ENCODE assay signal across 18 mouse cellular contexts in the genomic region with DNA sequence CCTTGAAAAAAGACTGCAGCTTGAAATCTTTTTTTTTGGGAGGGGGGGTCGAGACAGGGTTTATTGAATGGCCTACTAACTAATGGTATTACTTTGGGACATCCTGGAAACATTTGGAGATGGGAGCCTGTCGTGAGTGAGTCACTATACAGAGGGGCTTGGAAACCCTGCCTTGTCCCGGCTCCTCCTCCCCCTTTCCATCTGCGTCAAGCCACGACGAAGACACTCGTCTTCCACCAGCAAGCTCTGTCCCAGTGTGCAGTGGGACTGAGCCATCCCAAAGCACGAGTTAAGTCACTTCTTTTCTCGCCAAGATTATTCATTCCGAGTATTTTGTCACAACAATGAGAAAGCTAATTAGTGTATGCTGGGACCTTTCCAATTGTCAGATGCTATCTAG.
"Had no signal": no experiment of that assay in that cellular context is flagged by ENCODE, and none has a peak within 500 bp of the region (broad histone marks: within the 10 kb centered on the region; RNA-seq: fewer than 3 reads in every experiment).

No protein-coding gene starts in this region.

- H3K4me2 ChIP-seq: kidney, embryonic 15.5 days; midbrain, embryonic 12.5 days; neural tube, embryonic 13.5 days; stomach, embryonic 15.5 days had no signal

- H3K4me3 ChIP-seq: kidney, embryonic 15.5 days; left cerebral cortex, adult 2 months; liver, embryonic 13.5 days; midbrain, embryonic 12.5 days; myocyte; neural tube, embryonic 13.5 days; stomach, embryonic 15.5 days had no signal

- ATAC-seq: midbrain, embryonic 16.5 days had no signal

- H3K9me3 ChIP-seq: kidney, embryonic 15.5 days; liver, embryonic 13.5 days; midbrain, embryonic 12.5 days; neural tube, embryonic 13.5 days; stomach, embryonic 15.5 days had no signal

- DNase-seq: kidney, postnatal 10 days; kidney, postnatal 36 days; layer of hippocampus, postnatal 36 days; liver, embryonic 13.5 days; lung, adult 2 months; lung, postnatal 14 days; lung, postnatal 4 days; retina, postnatal 1 day; right cerebral cortex, postnatal 25 days; spleen, adult 18-20 months; thymus, postnatal 25 days had no signal

- H3K27me3 ChIP-seq: kidney, embryonic 15.5 days; liver, embryonic 13.5 days; midbrain, embryonic 12.5 days; neural tube, embryonic 13.5 days; stomach, embryonic 15.5 days had no signal

- H3K9ac ChIP-seq: kidney, embryonic 15.5 days; liver, embryonic 13.5 days; midbrain, embryonic 12.5 days; neural tube, embryonic 13.5 days; stomach, embryonic 15.5 days had no signal

- H3K27ac ChIP-seq: left cerebral cortex, adult 2 months; midbrain, embryonic 12.5 days; stomach, embryonic 15.5 days had no signal

- H3K36me3 ChIP-seq: kidney, embryonic 15.5 days; liver, embryonic 13.5 days; midbrain, embryonic 12.5 days; neural tube, embryonic 13.5 days; stomach, embryonic 15.5 days had no signal
